Mouse (Mus musculus) kidney, postnatal 0 days (tissue): ENCODE data around the gene Gdf15. TPM values are rescaled to one million over a fixed set of nuclear protein-coding genes. Genes with fewer than 3 reads are reported as not detected.

ENCODE experiments used
- ATAC-seq: fragments of 200-750 bp; cut with Nextera tagmentation; replicated peaks from 2 replicates; pipeline ENCODE4 v1.8.0; 2017; ENCODE audit warnings: low read depth, moderate number of reproducible peaks, moderate TSS enrichment, moderate library complexity; ENCODE audit not compliant: low FRiP score
- DNase-seq: peaks from one replicate; pipeline ENCODE4 v3.0.0-alpha.2; 2016; ENCODE audit warnings: low spot score
- H3K27ac ChIP-seq: fragments of 300-500 bp; sonication (generic); 2 replicates; pipeline ENCODE4 v1.5.1; 2014; ENCODE audit warnings: mild to moderate bottlenecking
- H3K27me3 ChIP-seq: fragments of 300-500 bp; sonication (generic); 2 replicates; pipeline ENCODE4 v1.6.1; 2014; ENCODE audit warnings: low read length, mixed read lengths; ENCODE audit not compliant: insufficient read depth
- H3K36me3 ChIP-seq: fragments of 300-500 bp; sonication (generic); 2 replicates; pipeline ENCODE4 v1.6.1; 2014; ENCODE audit warnings: low read length, mixed read lengths; ENCODE audit not compliant: insufficient read depth
- H3K4me1 ChIP-seq: fragments of 300-500 bp; sonication (generic); replicated peaks from 2 replicates; pipeline ENCODE4 v1.6.1; 2014; ENCODE audit warnings: antibody characterized with exemption, low read length, mixed read lengths; ENCODE audit not compliant: insufficient read depth
- H3K4me2 ChIP-seq: fragments of 300-500 bp; sonication (generic); 2 replicates; pipeline ENCODE4 v1.6.1; 2014; ENCODE audit warnings: mild to moderate bottlenecking, low read length, moderate library complexity, mixed read lengths
- H3K4me3 ChIP-seq: fragments of 300-500 bp; sonication (generic); replicated peaks from 2 replicates; pipeline ENCODE4 v1.5.1; 2014; ENCODE audit warnings: low read depth, low read length
- H3K9ac ChIP-seq: fragments of 300-500 bp; sonication (generic); 2 replicates; pipeline ENCODE4 v1.6.1; 2014; ENCODE audit warnings: low read depth, low read length
- H3K9me3 ChIP-seq: fragments of 300-500 bp; sonication (generic); replicated peaks from 2 replicates; pipeline ENCODE4 v1.6.1; 2016; ENCODE audit warnings: low read length, inconsistent platforms, mixed read lengths
- CTCF ChIP-seq: IDR thresholded peaks from 2 replicates; pipeline ENCODE4 v1.5.1; 2016; ENCODE audit warnings: antibody characterized with exemption, low read depth, mild to moderate bottlenecking, moderate library complexity
- WGBS: fragments of 180-500 bp; shearing (Covaris S2); extraction: QIAGEN DNeasy Blood & Tissue Kit; methylation state at CpG from one replicate; pipeline ENCODE4 v1.1.7; 2014; 5-methylcytosine and 5-hydroxymethylcytosine counted together
- polyA plus RNA-seq: library from polyadenylated mRNA; unstranded; fragments of >200 nt; fragmentation: Nextera tagmentation; extraction: Ambion mirVana; gene quantifications from 2 replicates; pipeline ENCODE4 v1.2.1, GENCODE M21; 2015

The Gdf15 gene
- polyA plus RNA-seq, 1 experiment from 2014 or later: 3.2 TPM

GRCm38 (mm10) chr8:70628986-70629490, 3.2 kb downstream of the Gdf15 start:
- Histone ChIP-seq H3K4me3 (peak overlapping the region; percentile 37; the same call in 1 of the 2 replicates), H3K27me3 (no peaks in the 10 kb centered on the region), H3K36me3 (no peaks in the 10 kb centered on the region), H3K4me2 (peak overlapping the region; percentile 68), H3K9me3 (no peaks in the 10 kb centered on the region), H3K27ac (no peak overlapping the region), H3K9ac (peak overlapping the region; percentile 46; the same call in 1 of the 2 replicates), H3K4me1 (peaks cover 21% of the 10 kb centered on the region)
- DNase-seq: no peak
- WGBS: 59% methylated on average over 7 of the region's 7 CpGs
- no peak for ATAC-seq
- TF ChIP-seq CTCF: no peak

GRCm38 (mm10) chr8:70627041-70627440, 5.2 kb downstream of the Gdf15 start:
- Histone ChIP-seq H3K27ac (no peak overlapping the region), H3K9me3 (no peaks in the 10 kb centered on the region), H3K4me1 (peaks cover 18% of the 10 kb centered on the region), H3K4me3 (no peak overlapping the region), H3K4me2 (no peak overlapping the region), H3K27me3 (no peaks in the 10 kb centered on the region), H3K9ac (no peak overlapping the region), H3K36me3 (no peaks in the 10 kb centered on the region)
- DNase-seq: no peak
- WGBS: 80% methylated on average over 5 of the region's 5 CpGs
- ATAC-seq: no peak
- no peak for TF ChIP-seq CTCF

GRCm38 (mm10) chr8:70625104-70625503, 7.2 kb downstream of the Gdf15 start:
- Histone ChIP-seq H3K9ac (no peak overlapping the region), H3K27me3 (no peaks in the 10 kb centered on the region), H3K27ac (no peak overlapping the region), H3K4me2 (no peak overlapping the region), H3K4me3 (no peak overlapping the region), H3K9me3 (no peaks in the 10 kb centered on the region), H3K36me3 (no peaks in the 10 kb centered on the region), H3K4me1 (peaks cover 3% of the 10 kb centered on the region; the same call in 1 of the 2 replicates)
- 7% methylated on average over 5 of the region's 5 CpGs for WGBS
- DNase-seq: peak; percentile 83
- peak; percentile 82 for TF ChIP-seq CTCF
- ATAC-seq: no peak

- no peaks in the 10 kb centered on the region for H3K9me3 ChIP-seq
- no peak overlapping the region for H3K9ac ChIP-seq
- no peak overlapping the region for H3K4me2 ChIP-seq
- DNase-seq (no peak), ATAC-seq (no peak)
- H3K4me1 ChIP-seq: no peaks in the 10 kb centered on the region
- H3K4me3 ChIP-seq: no peak overlapping the region
- TF ChIP-seq CTCF: no peak
- H3K27ac ChIP-seq: no peak overlapping the region
- WGBS: 72% methylated on average over 3 of the region's 3 CpGs
- no peaks in the 10 kb centered on the region for H3K27me3 ChIP-seq
- no peaks in the 10 kb centered on the region for H3K36me3 ChIP-seq
Observed at GRCm38 (mm10) chr8:70622220-70622619, 10.0 kb downstream of the Gdf15 start.

GRCm38 (mm10) chr8:70618888-70619334, 13.3 kb downstream of the Gdf15 start:
- H3K27ac ChIP-seq: no peak overlapping the region
- H3K4me3 ChIP-seq: no peak overlapping the region
- ATAC-seq (peak; percentile 83), DNase-seq (peak; percentile 67)
- no peaks in the 10 kb centered on the region for H3K9me3 ChIP-seq
- WGBS: 21% methylated on average over 9 of the region's 9 CpGs
- TF ChIP-seq CTCF: no peak
- H3K4me2 ChIP-seq: no peak overlapping the region
- no peaks in the 10 kb centered on the region for H3K36me3 ChIP-seq
- H3K4me1 ChIP-seq: no peaks in the 10 kb centered on the region
- no peak overlapping the region for H3K9ac ChIP-seq
- no peaks in the 10 kb centered on the region for H3K27me3 ChIP-seq

- Histone ChIP-seq H3K27ac (no peak overlapping the region), H3K4me1 (no peaks in the 10 kb centered on the region), H3K4me3 (no peak overlapping the region)
Observed at GRCm38 (mm10) chr8:70617985-70618384, 14.3 kb downstream of the Gdf15 start.

GRCm38 (mm10) chr8:70616645-70617044, 15.6 kb downstream of the Gdf15 start:
- Histone ChIP-seq H3K27me3 (no peaks in the 10 kb centered on the region), H3K9ac (no peak overlapping the region), H3K27ac (no peak overlapping the region), H3K36me3 (no peaks in the 10 kb centered on the region), H3K9me3 (no peaks in the 10 kb centered on the region), H3K4me3 (no peak overlapping the region), H3K4me1 (no peaks in the 10 kb centered on the region; the same call in 1 of the 2 replicates), H3K4me2 (no peak overlapping the region)
- no peak for TF ChIP-seq CTCF
- DNase-seq (no peak), ATAC-seq (no peak)
- 50% methylated on average over 11 of the region's 11 CpGs for WGBS

More at GRCm38 (mm10) chr8:70617985-70618384, 14.3 kb downstream of the Gdf15 start:
- H3K4me2 ChIP-seq: no peak overlapping the region
- H3K36me3 ChIP-seq: no peaks in the 10 kb centered on the region
- no peak for TF ChIP-seq CTCF
- WGBS: 85% methylated on average over 11 of the region's 11 CpGs
- H3K9me3 ChIP-seq: no peaks in the 10 kb centered on the region
- H3K9ac ChIP-seq: 0 out of 2 replicates have a peak overlapping the region, but pooled peaks have one; percentile 14
- DNase-seq (no peak), ATAC-seq (no peak)
- H3K27me3 ChIP-seq: no peaks in the 10 kb centered on the region
